In the genomic region with DNA sequence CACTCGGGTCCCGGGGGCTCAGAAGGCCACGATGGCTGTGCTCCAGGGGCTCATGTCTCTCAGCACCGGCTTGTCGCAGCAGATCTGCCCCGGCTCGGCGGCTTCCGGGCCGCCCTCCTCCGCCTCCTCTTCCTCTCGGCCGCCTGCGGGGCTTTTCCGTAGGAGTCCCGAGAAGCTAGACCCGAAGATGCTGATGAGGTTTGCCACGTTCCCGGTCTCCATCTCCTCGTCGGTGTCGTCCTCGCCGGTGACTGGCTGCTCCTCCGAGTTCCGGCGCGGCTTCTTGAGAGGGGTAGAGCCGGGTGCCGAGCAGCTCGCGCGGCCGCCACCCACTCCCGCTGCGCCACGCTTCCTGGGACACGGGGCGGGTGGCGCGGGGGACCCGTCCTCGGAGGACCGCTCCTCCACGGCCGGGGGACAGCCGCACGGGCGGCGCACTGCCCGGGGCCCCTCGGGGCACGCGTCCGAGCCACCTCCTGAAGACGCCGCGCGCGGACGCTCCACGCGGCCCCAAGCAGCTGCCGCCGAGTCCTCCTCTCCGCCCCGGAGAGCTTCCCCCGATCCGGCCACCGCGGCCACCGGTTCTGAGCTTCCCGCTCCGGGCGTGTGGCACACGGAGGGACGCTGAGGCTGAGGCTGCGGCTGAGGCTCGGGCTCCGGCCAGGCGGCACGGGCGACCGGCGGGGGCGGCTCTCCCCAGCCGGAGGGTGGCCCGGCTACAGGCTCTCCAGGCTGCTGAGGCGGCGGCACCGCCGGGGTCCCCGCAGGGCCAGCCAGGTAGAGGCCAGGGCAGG, we compare ENCODE assay signal across 8 mouse cellular contexts. TPM values are rescaled to one million over a fixed set of nuclear protein-coding genes. Genes with fewer than 3 reads are reported as not detected.
A peak's percentile ranks its signal among the peaks of the same experiment; 100 is the strongest.
DNase-seq lines count a peak whose midpoint lies in the region; ATAC-seq and TF ChIP-seq lines count a peak whose summit lies in the region.

No protein-coding gene starts in this region.

- peak overlapping the region; percentile 85 for H3K4me2 ChIP-seq in embryonic facial prominence, embryonic 11.5 days (ENCODE audit: low read depth, low read length)
- H3K4me2 ChIP-seq in heart, embryonic 13.5 days: peak overlapping the region; percentile 81
- H3K4me2 ChIP-seq in kidney, postnatal 0 days (ENCODE audit: low read length): peak overlapping the region; percentile 74
- peak overlapping the region; percentile 84 for H3K4me2 ChIP-seq in lung, embryonic 14.5 days

- no peaks in the 10 kb centered on the region for H3K27me3 ChIP-seq in embryonic facial prominence, embryonic 11.5 days (ENCODE audit: control insufficient read depth, insufficient read depth, low read length)
- H3K27me3 ChIP-seq in heart, embryonic 13.5 days (replicated peaks): no peaks in the 10 kb centered on the region
- H3K27me3 ChIP-seq in kidney, postnatal 0 days (ENCODE audit: insufficient read depth, low read length): no peaks in the 10 kb centered on the region
- no peaks in the 10 kb centered on the region for H3K27me3 ChIP-seq in lung, embryonic 14.5 days (ENCODE audit: insufficient read depth, low read length)

- no peak for TF ChIP-seq CTCF in kidney, postnatal 0 days (IDR thresholded peaks at IDR 0.05; ENCODE audit: low read depth)
- no peak for TF ChIP-seq CTCF in lung, embryonic 14.5 days (IDR thresholded peaks at IDR 0.05; ENCODE audit: low read depth)

- DNase-seq in adrenal gland, adult 2 months: peak; percentile 77
- DNase-seq in embryonic facial prominence, embryonic 11.5 days (ENCODE audit: low spot score): peak; percentile 57
- DNase-seq in kidney, postnatal 0 days (ENCODE audit: low spot score): peak; percentile 53
- peak; percentile 63 for DNase-seq in lung, embryonic 14.5 days
- DNase-seq in retina, embryonic 14.5 days (ENCODE audit: low spot score): peak; percentile 51
- DNase-seq in thymus, postnatal 14 days: peak; percentile 80

- H3K4me3 ChIP-seq in embryonic facial prominence, embryonic 11.5 days (ENCODE audit: low read depth, low read length): peak overlapping the region; percentile 99
- H3K4me3 ChIP-seq in heart, embryonic 13.5 days: peak overlapping the region; percentile 99
- H3K4me3 ChIP-seq in kidney, postnatal 0 days (replicated peaks; ENCODE audit: low read depth, low read length): peak overlapping the region; percentile 96
- H3K4me3 ChIP-seq in lung, embryonic 14.5 days (ENCODE audit: low read depth, low read length): peak overlapping the region; percentile 98

- peak overlapping the region; percentile 67 for H3K27ac ChIP-seq in embryonic facial prominence, embryonic 11.5 days (replicated peaks; ENCODE audit: low read depth, low read length)
- H3K27ac ChIP-seq in heart, embryonic 13.5 days (replicated peaks): peak overlapping the region; percentile 86
- peak overlapping the region; percentile 86 for H3K27ac ChIP-seq in kidney, postnatal 0 days
- H3K27ac ChIP-seq in lung, embryonic 14.5 days (ENCODE audit: low read depth): peak overlapping the region; percentile 91

- peak overlapping the region; percentile 96 for H3K9ac ChIP-seq in embryonic facial prominence, embryonic 11.5 days (replicated peaks; ENCODE audit: low read length)
- H3K9ac ChIP-seq in heart, embryonic 13.5 days: peak overlapping the region; percentile 100
- H3K9ac ChIP-seq in kidney, postnatal 0 days (ENCODE audit: low read depth, low read length): peak overlapping the region; percentile 98
- H3K9ac ChIP-seq in lung, embryonic 14.5 days: peak overlapping the region; percentile 99

- H3K36me3 ChIP-seq in embryonic facial prominence, embryonic 11.5 days (replicated peaks; ENCODE audit: control insufficient read depth, insufficient read depth, low read depth, low read length): no peaks in the 10 kb centered on the region; the same call in 1 of the 2 replicates
- H3K36me3 ChIP-seq in heart, embryonic 13.5 days: no peaks in the 10 kb centered on the region
- no peaks in the 10 kb centered on the region for H3K36me3 ChIP-seq in kidney, postnatal 0 days (ENCODE audit: insufficient read depth, low read length)
- peaks cover 6% of the 10 kb centered on the region; the same call in 1 of the 2 replicates for H3K36me3 ChIP-seq in lung, embryonic 14.5 days (ENCODE audit: insufficient read depth)

- H3K4me1 ChIP-seq in embryonic facial prominence, embryonic 11.5 days (ENCODE audit: control insufficient read depth, insufficient read depth, low read length): no peaks in the 10 kb centered on the region
- peaks cover 43% of the 10 kb centered on the region for H3K4me1 ChIP-seq in heart, embryonic 13.5 days
- peaks cover 2% of the 10 kb centered on the region for H3K4me1 ChIP-seq in kidney, postnatal 0 days (replicated peaks; ENCODE audit: insufficient read depth, low read length)
- peaks cover 25% of the 10 kb centered on the region for H3K4me1 ChIP-seq in lung, embryonic 14.5 days (ENCODE audit: insufficient read depth)

- under 1% methylated on average over 84 of the region's 93 CpGs for WGBS in embryonic facial prominence, embryonic 11.5 days
- 1% methylated on average over 91 of the region's 93 CpGs for WGBS in heart, embryonic 13.5 days
- 1% methylated on average over 88 of the region's 93 CpGs for WGBS in kidney, postnatal 0 days
- WGBS in lung, embryonic 14.5 days: under 1% methylated on average over 93 of the region's 93 CpGs

- ATAC-seq in CD4-positive, CD25-positive, alpha-beta regulatory T cell, adult 4 months: peak; percentile 27
- peak; percentile 63 for ATAC-seq in embryonic facial prominence, embryonic 11.5 days (replicated peaks; ENCODE audit: insufficient number of reproducible peaks, low FRiP score, low TSS enrichment, low read depth)
- ATAC-seq in heart, embryonic 13.5 days (ENCODE audit: extremely low read depth, insufficient number of reproducible peaks, low FRiP score, low TSS enrichment): peak; percentile 34; the same call in 1 of the 2 replicates
- ATAC-seq in kidney, postnatal 0 days (replicated peaks; ENCODE audit: low FRiP score, low read depth): peak; percentile 64
- peak; percentile 62 for ATAC-seq in lung, embryonic 14.5 days (ENCODE audit: insufficient read depth)

- H3K9me3 ChIP-seq in embryonic facial prominence, embryonic 11.5 days (replicated peaks; ENCODE audit: control insufficient read depth, low read length): no peaks in the 10 kb centered on the region
- no peaks in the 10 kb centered on the region for H3K9me3 ChIP-seq in heart, embryonic 13.5 days
- H3K9me3 ChIP-seq in kidney, postnatal 0 days (replicated peaks; ENCODE audit: low read length): no peaks in the 10 kb centered on the region
- H3K9me3 ChIP-seq in lung, embryonic 14.5 days (ENCODE audit: low read depth, low read length): no peaks in the 10 kb centered on the region

RNA-seq across cellular contexts. Expression of a gene that starts 0.8 kb away (rescaled TPM):
- polyA plus RNA-seq in CD4-positive, CD25-positive, alpha-beta regulatory T cell, adult 4 months (2017; shearing (Covaris generic)): 10 to 100 TPM in 1 of 2 experiments, 1 to 10 TPM in 1; 4.9 to 12.6 TPM
- total RNA-seq in adrenal gland, adult 2 months (2021): 10 to 100 TPM in 1 of 2 experiments, 1 to 10 TPM in 1; 6.3 to 10.7 TPM
- polyA plus RNA-seq in adrenal gland, adult 2 months (2012; rRNA removed): 13.9 and 21.4 TPM in 2 replicates
- polyA plus RNA-seq in embryonic facial prominence, embryonic 11.5 days (2014; fragmentation: Nextera tagmentation; extraction: Ambion mirVana): 16.4 and 19.0 TPM in 2 replicates
- 3.6 and 3.8 TPM in 2 replicates for polyA plus RNA-seq in heart, embryonic 13.5 days (2015; fragmentation: Nextera tagmentation; extraction: Ambion mirVana)
- 8.0 and 11.4 TPM in 2 replicates for polyA plus RNA-seq in kidney, postnatal 0 days (2015; fragmentation: Nextera tagmentation; extraction: Ambion mirVana)
- polyA plus RNA-seq in lung, embryonic 14.5 days (2014; fragmentation: Nextera tagmentation; extraction: Ambion mirVana): 14.6 and 15.1 TPM in 2 replicates

RNA-seq across cellular contexts. Expression of a gene that starts 47.9 kb away (rescaled TPM):
- 10 to 100 TPM; 17.9 to 26.0 TPM for polyA plus RNA-seq in CD4-positive, CD25-positive, alpha-beta regulatory T cell, adult 4 months (2017; shearing (Covaris generic))
- total RNA-seq in adrenal gland, adult 2 months (2021): 10 to 100 TPM; 29.2 to 30.6 TPM
- 3.8 and 4.4 TPM in 2 replicates for polyA plus RNA-seq in adrenal gland, adult 2 months (2012; rRNA removed)
- polyA plus RNA-seq in embryonic facial prominence, embryonic 11.5 days (2014; fragmentation: Nextera tagmentation; extraction: Ambion mirVana): 3.7 and 4.5 TPM in 2 replicates
- 4.3 and 5.2 TPM in 2 replicates for polyA plus RNA-seq in heart, embryonic 13.5 days (2015; fragmentation: Nextera tagmentation; extraction: Ambion mirVana)
- polyA plus RNA-seq in kidney, postnatal 0 days (2015; fragmentation: Nextera tagmentation; extraction: Ambion mirVana): 7.4 and 7.9 TPM in 2 replicates
- 13.6 and 13.7 TPM in 2 replicates for polyA plus RNA-seq in lung, embryonic 14.5 days (2014; fragmentation: Nextera tagmentation; extraction: Ambion mirVana)

RNA-seq across cellular contexts. Expression of a gene that starts 59.8 kb away (rescaled TPM):
- 10 to 100 TPM; 50.0 to 58.4 TPM for polyA plus RNA-seq in CD4-positive, CD25-positive, alpha-beta regulatory T cell, adult 4 months (2017; shearing (Covaris generic))
- 10 to 100 TPM; 50.7 to 58.4 TPM for total RNA-seq in adrenal gland, adult 2 months (2021)
- 84.3 and 92.3 TPM in 2 replicates for polyA plus RNA-seq in adrenal gland, adult 2 months (2012; rRNA removed)
- polyA plus RNA-seq in embryonic facial prominence, embryonic 11.5 days (2014; fragmentation: Nextera tagmentation; extraction: Ambion mirVana): 93.3 and 103 TPM in 2 replicates
- 48.7 and 49.9 TPM in 2 replicates for polyA plus RNA-seq in heart, embryonic 13.5 days (2015; fragmentation: Nextera tagmentation; extraction: Ambion mirVana)
- 57.1 and 59.9 TPM in 2 replicates for polyA plus RNA-seq in kidney, postnatal 0 days (2015; fragmentation: Nextera tagmentation; extraction: Ambion mirVana)
- polyA plus RNA-seq in lung, embryonic 14.5 days (2014; fragmentation: Nextera tagmentation; extraction: Ambion mirVana): 97.6 and 99.7 TPM in 2 replicates

Comparison
In these comparisons a context has a peak if more than half of its experiments do, and no peak if none do; other contexts are left out.
1. Peak in every context shown above with its lines: DNase-seq, ATAC-seq, H3K4me3 ChIP-seq and H3K27ac ChIP-seq.